Mouse (Mus musculus): ENCODE measurements around the gene Cyp8b1.

GRCm38 (mm10) chr9:121868236-121868635 is 47.9 kb downstream of the Cyp8b1 start:
- no peak for TF ChIP-seq CTCF (conservative IDR thresholded peaks at IDR 0.05; ENCODE audit: low read length)
- no peak for TF ChIP-seq POU5F1 (IDR thresholded peaks at IDR 0.05; ENCODE audit: borderline replicate concordance, low read length)

Measured in E14TG2a.4 (cell line).